Mouse (Mus musculus): ENCODE results near the gene Mthfsl. TPM values are rescaled to one million over a fixed set of nuclear protein-coding genes. Genes with fewer than 3 reads are reported as not detected.
"Not testable (repeated sequence)": the region's sequence is repeated elsewhere in the genome, so short reads cannot be mapped to it uniquely, and the experiment has no call there.

The Mthfsl gene
- total and polyA plus RNA-seq, 2 experiments: 28.3 to 42.3 TPM

DNA sequence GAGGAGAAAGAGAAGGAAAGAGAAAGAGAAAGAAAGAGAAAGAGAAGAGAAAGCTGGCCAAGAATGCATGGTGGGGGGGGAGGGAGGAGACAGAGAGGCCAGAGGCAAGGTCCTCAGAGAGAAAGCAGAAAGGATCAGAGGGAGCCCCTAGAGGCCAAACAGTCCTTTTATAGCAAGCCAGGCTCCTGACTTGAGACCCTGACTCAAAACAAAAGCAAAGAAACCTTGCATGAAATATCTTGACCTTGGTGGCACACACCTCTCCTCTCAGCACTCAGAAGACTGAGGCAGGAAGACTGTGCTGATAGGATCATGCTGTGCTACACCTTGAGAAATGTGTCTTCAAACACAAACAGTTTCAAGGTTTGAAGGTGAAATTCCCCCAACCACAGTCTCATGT is 1.5 kb upstream of the Mthfsl start:
- not testable (repeated sequence) for H3K9ac ChIP-seq (ENCODE audit: low read depth, low read length); DNase-seq (ENCODE audit: extremely low read depth, low read depth, low spot score); H3K27me3 ChIP-seq (ENCODE audit: control insufficient read depth, insufficient read depth, low read length); H3K27ac ChIP-seq (replicated peaks; ENCODE audit: insufficient read depth, low read depth, low read length); H3K79me2 ChIP-seq (ENCODE audit: control insufficient read depth, insufficient read depth, low read length); H3K4me1 ChIP-seq (ENCODE audit: control insufficient read depth, insufficient read depth, low read length); H3K36me3 ChIP-seq (ENCODE audit: control insufficient read depth, insufficient read depth, low read length); H3K4me3 ChIP-seq (ENCODE audit: insufficient read depth, low read depth, low read length)

GRCm38 (mm10) chr9:88719073-88719921 is 799 bp downstream of the Mthfsl start:
- DNase-seq (ENCODE audit: extremely low read depth, low read depth, low spot score): peak; percentile 35

GRCm38 (mm10) chr9:88718593-88718992 is 1.5 kb downstream of the Mthfsl start:
- DNase-seq (ENCODE audit: extremely low read depth, low read depth, low spot score): peak; percentile 23
- H3K9ac ChIP-seq (ENCODE audit: low read depth, low read length); H3K4me3 ChIP-seq (ENCODE audit: insufficient read depth, low read depth, low read length); H3K27me3 ChIP-seq (ENCODE audit: control insufficient read depth, insufficient read depth, low read length); H3K79me2 ChIP-seq (ENCODE audit: control insufficient read depth, insufficient read depth, low read length); H3K27ac ChIP-seq (replicated peaks; ENCODE audit: insufficient read depth, low read depth, low read length); H3K36me3 ChIP-seq (ENCODE audit: control insufficient read depth, insufficient read depth, low read length); H3K4me1 ChIP-seq (ENCODE audit: control insufficient read depth, insufficient read depth, low read length): not testable (repeated sequence)
- WGBS: 51% methylated on average over 5 of the region's 5 CpGs

More at GRCm38 (mm10) chr9:88719073-88719921, 799 bp downstream of the Mthfsl start:
- Histone ChIP-seq H3K4me3 (ENCODE audit: insufficient read depth, low read depth, low read length) (peak overlapping the region; percentile 54), H3K9ac (ENCODE audit: low read depth, low read length) (peak overlapping the region; percentile 69), H3K27ac (replicated peaks; ENCODE audit: insufficient read depth, low read depth, low read length) (peak overlapping the region; percentile 72)
- not testable (repeated sequence) for H3K79me2 ChIP-seq (ENCODE audit: control insufficient read depth, insufficient read depth, low read length); H3K4me1 ChIP-seq (ENCODE audit: control insufficient read depth, insufficient read depth, low read length); H3K27me3 ChIP-seq (ENCODE audit: control insufficient read depth, insufficient read depth, low read length); H3K36me3 ChIP-seq (ENCODE audit: control insufficient read depth, insufficient read depth, low read length)
- 5% methylated on average over 8 of the region's 46 CpGs for WGBS

DNA sequence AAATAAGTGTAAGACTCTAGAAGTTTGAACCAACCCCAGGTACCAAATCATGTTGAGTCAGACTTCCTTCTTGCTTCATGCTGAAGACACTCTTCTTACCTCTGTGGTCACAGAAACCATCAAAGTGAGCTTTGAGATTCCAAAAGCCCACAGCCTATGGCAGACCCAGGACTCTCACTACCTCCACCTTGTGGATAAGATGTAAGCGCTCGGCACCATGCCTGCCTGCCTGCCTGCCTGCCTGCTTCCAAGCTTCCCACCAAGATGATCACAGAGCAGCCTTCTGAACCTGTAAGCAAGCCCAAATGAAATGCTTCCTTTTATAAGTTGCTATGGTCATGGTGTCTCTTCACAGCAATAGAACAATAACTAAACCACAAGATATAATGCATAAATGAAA is 2.0 kb downstream of the Mthfsl start:
- DNase-seq (ENCODE audit: extremely low read depth, low read depth, low spot score); H3K4me1 ChIP-seq (ENCODE audit: control insufficient read depth, insufficient read depth, low read length); H3K27ac ChIP-seq (replicated peaks; ENCODE audit: insufficient read depth, low read depth, low read length); H3K9ac ChIP-seq (ENCODE audit: low read depth, low read length); H3K4me3 ChIP-seq (ENCODE audit: insufficient read depth, low read depth, low read length); H3K27me3 ChIP-seq (ENCODE audit: control insufficient read depth, insufficient read depth, low read length); H3K79me2 ChIP-seq (ENCODE audit: control insufficient read depth, insufficient read depth, low read length); H3K36me3 ChIP-seq (ENCODE audit: control insufficient read depth, insufficient read depth, low read length): not testable (repeated sequence)
- 0 out of 2 replicates have a peak, but pooled peaks have one; percentile 4 for TF ChIP-seq CTCF (IDR thresholded peaks at IDR 0.05; ENCODE audit: low read depth, low read length)
- WGBS: 30% methylated on average over 2 of the region's 2 CpGs

GRCm38 (mm10) chr9:88714515-88714914 is 5.6 kb downstream of the Mthfsl start:
- not testable (repeated sequence) for H3K27ac ChIP-seq (replicated peaks; ENCODE audit: insufficient read depth, low read depth, low read length); H3K36me3 ChIP-seq (ENCODE audit: control insufficient read depth, insufficient read depth, low read length); H3K79me2 ChIP-seq (ENCODE audit: control insufficient read depth, insufficient read depth, low read length); H3K27me3 ChIP-seq (ENCODE audit: control insufficient read depth, insufficient read depth, low read length); H3K4me3 ChIP-seq (ENCODE audit: insufficient read depth, low read depth, low read length); H3K9ac ChIP-seq (ENCODE audit: low read depth, low read length)
- H3K4me1 ChIP-seq (ENCODE audit: control insufficient read depth, insufficient read depth, low read length): peaks cover 10% of the 10 kb centered on the region; the same call in 1 of the 2 replicates
- peak; percentile 77 for DNase-seq (ENCODE audit: extremely low read depth, low read depth, low spot score)
- 5% methylated on average over 5 of the region's 5 CpGs for WGBS

DNA sequence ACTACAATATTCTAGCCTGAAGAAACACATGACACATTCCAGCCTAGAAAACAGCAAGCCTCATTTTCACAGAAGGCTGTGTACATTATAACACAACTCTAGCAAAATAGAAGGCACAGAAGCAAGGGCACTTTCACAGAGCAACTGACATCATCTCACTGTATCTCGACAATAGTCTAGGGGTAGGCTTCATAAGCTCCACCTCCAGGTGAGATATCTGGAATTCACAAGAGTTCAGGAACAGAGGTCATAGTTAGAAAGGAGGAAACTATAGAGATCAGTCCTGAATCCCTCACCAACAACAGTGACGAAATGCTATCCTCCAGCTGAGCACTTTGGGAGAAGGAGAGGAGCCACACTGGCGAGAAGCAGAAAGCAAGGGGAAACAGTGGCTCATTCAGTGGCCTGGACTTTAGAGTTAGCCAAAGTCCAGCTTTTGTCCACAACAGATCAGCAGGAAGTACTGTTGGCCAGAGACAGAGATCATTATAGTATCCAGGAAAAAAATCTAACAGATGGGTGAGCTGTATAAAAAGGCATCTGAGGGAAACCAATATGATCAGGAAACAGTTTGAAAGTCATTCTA is 7.8 kb downstream of the Mthfsl start:
- H3K4me3 ChIP-seq (ENCODE audit: insufficient read depth, low read depth, low read length); H3K36me3 ChIP-seq (ENCODE audit: control insufficient read depth, insufficient read depth, low read length); H3K79me2 ChIP-seq (ENCODE audit: control insufficient read depth, insufficient read depth, low read length); H3K27me3 ChIP-seq (ENCODE audit: control insufficient read depth, insufficient read depth, low read length): not testable (repeated sequence)
- Histone ChIP-seq H3K27ac (replicated peaks; ENCODE audit: insufficient read depth, low read depth, low read length) (peak overlapping the region; percentile 92), H3K9ac (ENCODE audit: low read depth, low read length) (0 out of 2 replicates have a peak overlapping the region, but pooled peaks have one; percentile 2), H3K4me1 (ENCODE audit: control insufficient read depth, insufficient read depth, low read length) (peaks cover 14% of the 10 kb centered on the region; the same call in 1 of the 2 replicates)
- peak; percentile 94 for DNase-seq (ENCODE audit: extremely low read depth, low read depth, low spot score)
- 15% methylated on average over 3 of the region's 3 CpGs for WGBS

DNA sequence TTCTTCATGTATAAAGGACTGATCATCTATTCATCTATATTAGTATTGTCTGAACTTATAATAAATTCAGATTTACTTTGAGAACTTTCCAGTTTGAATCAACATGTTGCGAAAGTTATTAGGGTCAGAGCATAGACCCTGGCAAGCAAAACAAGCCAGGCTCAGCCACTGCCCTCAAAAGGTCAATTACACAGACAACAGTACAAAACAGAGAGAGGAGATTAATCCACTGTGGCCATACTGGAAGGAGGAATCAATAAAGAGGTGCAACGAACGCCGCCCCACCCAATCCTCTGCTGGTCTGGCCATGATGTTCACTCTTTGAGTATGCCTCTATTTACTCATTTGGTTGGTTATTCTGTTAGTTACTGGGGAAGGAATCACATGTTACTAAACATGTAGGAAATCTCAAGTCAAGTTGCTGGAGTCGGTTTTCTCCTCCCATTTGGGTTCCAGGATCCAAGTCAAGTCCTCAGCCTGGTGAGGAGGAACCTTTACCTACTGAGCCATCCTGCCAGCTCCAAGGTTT is 9.1 kb downstream of the Mthfsl start:
- not testable (repeated sequence) for H3K36me3 ChIP-seq (ENCODE audit: control insufficient read depth, insufficient read depth, low read length); H3K4me3 ChIP-seq (ENCODE audit: insufficient read depth, low read depth, low read length); H3K27me3 ChIP-seq (ENCODE audit: control insufficient read depth, insufficient read depth, low read length); H3K9ac ChIP-seq (ENCODE audit: low read depth, low read length); H3K79me2 ChIP-seq (ENCODE audit: control insufficient read depth, insufficient read depth, low read length)
- H3K27ac ChIP-seq (replicated peaks; ENCODE audit: insufficient read depth, low read depth, low read length): peak overlapping the region; percentile 84
- H3K4me1 ChIP-seq (ENCODE audit: control insufficient read depth, insufficient read depth, low read length): peaks cover 14% of the 10 kb centered on the region; the same call in 1 of the 2 replicates
- 25% methylated on average over 4 of the region's 5 CpGs for WGBS
- DNase-seq (ENCODE audit: extremely low read depth, low read depth, low spot score): peak; percentile 83

DNA sequence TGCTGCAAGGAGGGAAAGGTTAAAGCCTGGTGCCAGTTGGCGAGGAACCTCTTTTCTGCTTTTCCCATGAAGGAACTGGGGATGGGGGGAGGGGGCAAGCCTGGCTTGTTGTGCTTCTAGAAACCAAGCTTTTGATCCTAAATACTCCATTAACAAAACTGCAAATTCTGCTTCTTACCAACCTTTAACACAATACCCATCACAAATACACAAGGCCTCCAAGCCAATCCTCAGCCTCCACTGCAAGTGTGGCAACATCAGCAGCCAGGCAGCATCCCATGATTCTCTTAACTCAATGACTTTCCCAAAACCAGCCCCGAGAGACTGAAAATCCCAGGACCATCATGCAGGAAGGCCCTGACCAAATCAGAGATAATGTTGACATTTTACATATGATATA is 9.7 kb downstream of the Mthfsl start:
- DNase-seq (ENCODE audit: extremely low read depth, low read depth, low spot score): peak; percentile 44

DNA sequence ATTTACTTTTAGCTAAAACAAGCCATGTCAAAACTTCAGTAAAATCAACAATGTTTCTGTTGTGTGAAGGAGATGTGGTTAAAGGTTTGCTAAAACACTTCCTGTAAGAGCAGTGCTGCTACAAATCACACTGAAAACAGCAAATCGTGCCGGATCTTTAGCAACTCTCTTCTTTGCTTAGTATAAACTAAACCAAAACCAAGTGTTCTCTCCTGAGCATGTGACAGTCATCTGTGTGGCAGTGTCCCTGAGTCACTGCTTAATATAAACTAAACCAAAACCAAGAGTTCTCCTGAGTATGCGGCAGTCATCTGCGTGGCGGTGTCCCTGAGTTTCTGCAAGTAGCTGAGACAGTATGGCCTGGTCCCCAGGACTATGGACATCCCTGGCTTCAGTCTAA is 10.3 kb downstream of the Mthfsl start:
- WGBS: 30% methylated on average over 5 of the region's 5 CpGs

More for the DNA sequence above, 9.7 kb downstream of the Mthfsl start:
- not testable (repeated sequence) for H3K36me3 ChIP-seq (ENCODE audit: control insufficient read depth, insufficient read depth, low read length); H3K79me2 ChIP-seq (ENCODE audit: control insufficient read depth, insufficient read depth, low read length); H3K9ac ChIP-seq (ENCODE audit: low read depth, low read length); H3K4me3 ChIP-seq (ENCODE audit: insufficient read depth, low read depth, low read length); H3K27me3 ChIP-seq (ENCODE audit: control insufficient read depth, insufficient read depth, low read length)
- WGBS: 31% methylated on average over 2 of the region's 2 CpGs
- Histone ChIP-seq H3K4me1 (ENCODE audit: control insufficient read depth, insufficient read depth, low read length) (peaks cover 14% of the 10 kb centered on the region; the same call in 1 of the 2 replicates), H3K27ac (replicated peaks; ENCODE audit: insufficient read depth, low read depth, low read length) (peak overlapping the region; percentile 63)

More for the DNA sequence above, 10.3 kb downstream of the Mthfsl start:
- peaks cover 14% of the 10 kb centered on the region; the same call in 1 of the 2 replicates for H3K4me1 ChIP-seq (ENCODE audit: control insufficient read depth, insufficient read depth, low read length)
- peak; percentile 56 for DNase-seq (ENCODE audit: extremely low read depth, low read depth, low spot score)
- H3K9ac ChIP-seq (ENCODE audit: low read depth, low read length); H3K4me3 ChIP-seq (ENCODE audit: insufficient read depth, low read depth, low read length); H3K79me2 ChIP-seq (ENCODE audit: control insufficient read depth, insufficient read depth, low read length); H3K27me3 ChIP-seq (ENCODE audit: control insufficient read depth, insufficient read depth, low read length); H3K36me3 ChIP-seq (ENCODE audit: control insufficient read depth, insufficient read depth, low read length): not testable (repeated sequence)
- H3K27ac ChIP-seq (replicated peaks; ENCODE audit: insufficient read depth, low read depth, low read length): 0 out of 2 replicates have a peak overlapping the region, but pooled peaks have one; percentile 35
